Mouse (Mus musculus): ENCODE results near the gene Fbxl7. TPM values are rescaled to one million over a fixed set of nuclear protein-coding genes. Genes with fewer than 3 reads are reported as not detected.
A peak's percentile ranks its signal among the peaks of the same experiment; 100 is the strongest.

Gene Fbxl7
- not detected in 2 replicates for polyA plus RNA-seq (2012; ENCODE audit: insufficient read depth, insufficient read length, missing spikeins)

GRCm38 (mm10) chr15:26895251-26895711 lies at the start of gene Fbxl7:
TSS of gene Fbxl7 (minus strand) at chr15:26895580.
- TF ChIP-seq CTCF (IDR thresholded peaks at IDR 0.05; ENCODE audit: low read depth, low read length) (no peak), POLR2A (IDR thresholded peaks at IDR 0.05; ENCODE audit: borderline replicate concordance, low read depth, low read length) (no peak)
- Histone ChIP-seq H3K4me1 (ENCODE audit: control insufficient read depth, insufficient read depth, low read length) (no peaks in the 10 kb centered on the region), H3K4me3 (ENCODE audit: insufficient read depth, low read length) (peak within 1 kb of the TSS; percentile 31), H3K27ac (ENCODE audit: insufficient read depth, low read depth, low read length) (no peak within 1 kb of the TSS)

- Histone ChIP-seq H3K4me3 (ENCODE audit: insufficient read depth, low read length) (no peak overlapping the region), H3K4me1 (ENCODE audit: control insufficient read depth, insufficient read depth, low read length) (no peaks in the 10 kb centered on the region), H3K27ac (ENCODE audit: insufficient read depth, low read depth, low read length) (no peak overlapping the region)
- TF ChIP-seq CTCF (IDR thresholded peaks at IDR 0.05; ENCODE audit: low read depth, low read length): no peak
- no peak for TF ChIP-seq POLR2A (IDR thresholded peaks at IDR 0.05; ENCODE audit: borderline replicate concordance, low read depth, low read length)
These were observed 26.6 kb upstream of the Fbxl7 start for GRCm38 (mm10) chr15:26922026-26922425.

GRCm38 (mm10) chr15:26913427-26913826 lies 18.0 kb upstream of the Fbxl7 start:
- no peak overlapping the region for H3K4me3 ChIP-seq (ENCODE audit: insufficient read depth, low read length)
- H3K4me1 ChIP-seq (ENCODE audit: control insufficient read depth, insufficient read depth, low read length): no peaks in the 10 kb centered on the region
- TF ChIP-seq CTCF (IDR thresholded peaks at IDR 0.05; ENCODE audit: low read depth, low read length): no peak
- TF ChIP-seq POLR2A (IDR thresholded peaks at IDR 0.05; ENCODE audit: borderline replicate concordance, low read depth, low read length): no peak
- H3K27ac ChIP-seq (ENCODE audit: insufficient read depth, low read depth, low read length): no peak overlapping the region

- no peak overlapping the region for H3K27ac ChIP-seq (ENCODE audit: insufficient read depth, low read depth, low read length)
These were observed 381 bp upstream of the Fbxl7 start for GRCm38 (mm10) chr15:26895761-26896160.

GRCm38 (mm10) chr15:26894801-26895229 lies 565 bp downstream of the Fbxl7 start:
- Histone ChIP-seq H3K4me3 (ENCODE audit: insufficient read depth, low read length) (no peak overlapping the region), H3K4me1 (ENCODE audit: control insufficient read depth, insufficient read depth, low read length) (no peaks in the 10 kb centered on the region), H3K27ac (ENCODE audit: insufficient read depth, low read depth, low read length) (no peak overlapping the region)
- TF ChIP-seq POLR2A (IDR thresholded peaks at IDR 0.05; ENCODE audit: borderline replicate concordance, low read depth, low read length): no peak
- no peak for TF ChIP-seq CTCF (IDR thresholded peaks at IDR 0.05; ENCODE audit: low read depth, low read length)

More at GRCm38 (mm10) chr15:26895761-26896160, 381 bp upstream of the Fbxl7 start:
- Histone ChIP-seq H3K4me3 (ENCODE audit: insufficient read depth, low read length) (peak overlapping the region; percentile 31; the same call in 1 of the 2 replicates), H3K4me1 (ENCODE audit: control insufficient read depth, insufficient read depth, low read length) (no peaks in the 10 kb centered on the region)
- no peak for TF ChIP-seq CTCF (IDR thresholded peaks at IDR 0.05; ENCODE audit: low read depth, low read length)
- TF ChIP-seq POLR2A (IDR thresholded peaks at IDR 0.05; ENCODE audit: borderline replicate concordance, low read depth, low read length): no peak

GRCm38 (mm10) chr15:26894031-26894655 lies 1.2 kb downstream of the Fbxl7 start:
- H3K27ac ChIP-seq (ENCODE audit: insufficient read depth, low read depth, low read length): no peak overlapping the region

GRCm38 (mm10) chr15:26893136-26893535 lies 2.2 kb downstream of the Fbxl7 start:
- Histone ChIP-seq H3K4me1 (ENCODE audit: control insufficient read depth, insufficient read depth, low read length) (no peaks in the 10 kb centered on the region), H3K4me3 (ENCODE audit: insufficient read depth, low read length) (no peak overlapping the region), H3K27ac (ENCODE audit: insufficient read depth, low read depth, low read length) (no peak overlapping the region)
- no peak for TF ChIP-seq POLR2A (IDR thresholded peaks at IDR 0.05; ENCODE audit: borderline replicate concordance, low read depth, low read length)
- no peak for TF ChIP-seq CTCF (IDR thresholded peaks at IDR 0.05; ENCODE audit: low read depth, low read length)

More at GRCm38 (mm10) chr15:26894031-26894655, 1.2 kb downstream of the Fbxl7 start:
- TF ChIP-seq CTCF (IDR thresholded peaks at IDR 0.05; ENCODE audit: low read depth, low read length) (no peak), POLR2A (IDR thresholded peaks at IDR 0.05; ENCODE audit: borderline replicate concordance, low read depth, low read length) (no peak)
- H3K4me3 ChIP-seq (ENCODE audit: insufficient read depth, low read length): no peak overlapping the region
- no peaks in the 10 kb centered on the region for H3K4me1 ChIP-seq (ENCODE audit: control insufficient read depth, insufficient read depth, low read length)

- no peak overlapping the region for H3K27ac ChIP-seq (ENCODE audit: insufficient read depth, low read depth, low read length)
- H3K4me3 ChIP-seq (ENCODE audit: insufficient read depth, low read length): no peak overlapping the region
- TF ChIP-seq POLR2A (IDR thresholded peaks at IDR 0.05; ENCODE audit: borderline replicate concordance, low read depth, low read length) (no peak), CTCF (IDR thresholded peaks at IDR 0.05; ENCODE audit: low read depth, low read length) (no peak)
- H3K4me1 ChIP-seq (ENCODE audit: control insufficient read depth, insufficient read depth, low read length): no peaks in the 10 kb centered on the region
These were observed 5.4 kb downstream of the Fbxl7 start for GRCm38 (mm10) chr15:26889971-26890370.

GRCm38 (mm10) chr15:26888170-26888569 lies 7.2 kb downstream of the Fbxl7 start:
- Histone ChIP-seq H3K4me3 (ENCODE audit: insufficient read depth, low read length) (no peak overlapping the region), H3K27ac (ENCODE audit: insufficient read depth, low read depth, low read length) (no peak overlapping the region), H3K4me1 (ENCODE audit: control insufficient read depth, insufficient read depth, low read length) (no peaks in the 10 kb centered on the region)
- TF ChIP-seq CTCF (IDR thresholded peaks at IDR 0.05; ENCODE audit: low read depth, low read length): no peak
- no peak for TF ChIP-seq POLR2A (IDR thresholded peaks at IDR 0.05; ENCODE audit: borderline replicate concordance, low read depth, low read length)

GRCm38 (mm10) chr15:26885979-26886378 lies 9.4 kb downstream of the Fbxl7 start:
- Histone ChIP-seq H3K27ac (ENCODE audit: insufficient read depth, low read depth, low read length) (no peak overlapping the region), H3K4me3 (ENCODE audit: insufficient read depth, low read length) (no peak overlapping the region), H3K4me1 (ENCODE audit: control insufficient read depth, insufficient read depth, low read length) (no peaks in the 10 kb centered on the region)
- no peak for TF ChIP-seq CTCF (IDR thresholded peaks at IDR 0.05; ENCODE audit: low read depth, low read length)
- no peak for TF ChIP-seq POLR2A (IDR thresholded peaks at IDR 0.05; ENCODE audit: borderline replicate concordance, low read depth, low read length)

Measured in bone marrow macrophage, adult 2 months (primary cell).